Mouse (Mus musculus): ENCODE measurements around the gene Isx. TPM values are rescaled to one million over a fixed set of nuclear protein-coding genes. Genes with fewer than 3 reads are reported as not detected.

Gene Isx
- polyA plus RNA-seq, 1 experiment from 2014 or later: not detected

DNA sequence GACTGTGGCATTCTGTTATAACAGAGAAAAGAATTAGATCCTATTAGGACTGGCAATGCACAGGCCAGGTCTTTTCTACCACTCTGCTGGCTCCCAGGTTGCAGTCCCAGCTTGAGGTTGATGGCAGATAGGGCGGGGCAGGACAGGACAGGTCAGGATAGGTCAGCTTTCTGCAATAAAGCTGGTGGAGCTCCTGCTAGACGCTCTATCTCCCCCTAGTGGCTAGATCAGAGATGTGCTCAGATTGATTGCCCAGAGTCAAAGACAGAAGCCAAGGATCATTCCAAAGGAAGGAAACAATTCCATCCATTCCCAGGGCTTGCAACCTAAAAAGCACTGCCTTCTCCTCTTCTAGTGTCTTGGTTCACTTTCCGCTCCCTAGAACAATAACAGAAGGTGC, 57.8 kb downstream of the Isx start:
- H3K36me3 ChIP-seq (ENCODE audit: inconsistent target): no peaks in the 10 kb centered on the region
- H3K4me3 ChIP-seq (ENCODE audit: inconsistent target): no peak overlapping the region
- WGBS (ENCODE audit: missing documents): 30% methylated on average over 3 of the region's 3 CpGs
- H3K79me2 ChIP-seq (ENCODE audit: inconsistent target): no peaks in the 10 kb centered on the region
- no peak overlapping the region for H3K27ac ChIP-seq

DNA sequence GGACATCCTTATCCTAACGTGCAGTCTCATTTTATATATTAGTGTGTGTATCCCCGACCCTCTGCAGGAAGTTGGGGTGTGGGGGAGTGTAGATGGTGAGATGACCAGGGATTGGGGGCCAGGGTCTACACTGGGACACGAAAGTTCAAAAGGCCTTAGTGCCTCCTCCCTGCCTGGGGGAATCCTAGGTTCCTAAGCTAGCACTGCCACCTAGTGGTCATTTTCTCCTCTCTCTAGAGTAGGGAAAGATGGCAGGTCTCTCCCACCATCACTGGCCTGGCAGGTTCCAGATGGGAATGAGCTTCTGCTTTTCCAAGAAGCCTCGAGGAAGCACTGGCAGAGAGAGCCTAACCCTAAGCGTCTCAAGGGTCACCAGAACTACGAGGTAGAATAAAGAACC, 62.3 kb downstream of the Isx start:
- H3K36me3 ChIP-seq (ENCODE audit: inconsistent target): no peaks in the 10 kb centered on the region
- H3K79me2 ChIP-seq (ENCODE audit: inconsistent target): no peaks in the 10 kb centered on the region
- H3K4me3 ChIP-seq (ENCODE audit: inconsistent target): no peak overlapping the region
- 48% methylated on average over 6 of the region's 6 CpGs for WGBS (ENCODE audit: missing documents)
- H3K27ac ChIP-seq: no peak overlapping the region

DNA sequence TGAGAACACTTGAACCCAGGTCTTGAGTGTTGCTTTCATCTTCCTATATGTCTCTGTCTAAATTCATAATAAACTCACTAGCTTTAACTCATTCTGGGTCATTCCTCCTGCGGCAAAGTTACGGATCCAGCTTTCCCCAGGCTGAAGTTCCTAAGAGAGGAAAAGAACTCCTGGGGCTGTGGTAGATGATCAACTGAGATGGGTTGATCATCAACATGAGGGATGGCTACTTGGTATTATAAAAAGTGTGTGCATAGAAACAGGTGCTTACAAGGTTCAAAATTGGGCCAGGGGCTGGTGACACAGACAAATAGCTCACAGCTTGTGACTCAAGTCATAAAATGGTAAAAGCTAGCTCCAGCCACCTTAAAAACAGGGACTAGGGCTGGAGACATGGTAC, 63.7 kb downstream of the Isx start:
- H3K36me3 ChIP-seq (ENCODE audit: inconsistent target): no peaks in the 10 kb centered on the region
- H3K79me2 ChIP-seq (ENCODE audit: inconsistent target): no peaks in the 10 kb centered on the region
- H3K4me3 ChIP-seq (ENCODE audit: inconsistent target): no peak overlapping the region
- WGBS (ENCODE audit: missing documents): 90% methylated on average over 2 of the region's 2 CpGs
- no peak overlapping the region for H3K27ac ChIP-seq

DNA sequence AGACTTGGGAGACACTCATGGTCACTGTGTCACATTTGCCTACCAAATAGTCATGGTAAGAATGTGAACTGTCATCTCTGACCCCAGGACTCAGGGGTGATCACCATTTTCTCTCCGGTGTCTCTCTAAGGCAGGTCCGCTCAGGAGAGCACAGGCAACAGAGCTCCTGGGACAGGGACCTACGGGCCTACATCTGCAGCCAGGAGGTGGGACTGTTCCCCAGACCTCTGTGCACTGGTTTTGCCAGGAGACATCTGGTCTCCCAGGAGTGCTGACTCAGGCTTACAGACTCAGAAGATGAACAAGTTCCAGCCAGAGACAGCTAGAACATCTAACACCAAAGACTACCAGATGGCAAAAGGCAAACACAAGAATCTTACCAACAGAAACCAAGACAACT, 69.1 kb downstream of the Isx start:
- 97% methylated on average over 3 of the region's 3 CpGs for WGBS (ENCODE audit: missing documents)

More for the DNA sequence above, 69.1 kb downstream of the Isx start:
- no peak overlapping the region for H3K4me3 ChIP-seq (ENCODE audit: inconsistent target)
- no peak overlapping the region for H3K27ac ChIP-seq
- H3K36me3 ChIP-seq (ENCODE audit: inconsistent target): no peaks in the 10 kb centered on the region
- no peaks in the 10 kb centered on the region for H3K79me2 ChIP-seq (ENCODE audit: inconsistent target)

Other genes with a start within 250 kb of the Isx start
- 16.4 to 22.5 TPM (median 19.4 TPM) in 3 replicates for gene Hmgxb4, start 120.2 kb downstream of the Isx start, polyA plus RNA-seq (2018)
- gene Tom1, start 160.5 kb downstream of the Isx start, polyA plus RNA-seq (2018): 56.0 to 178 TPM (median 76.1 TPM) in 3 replicates
- 364 to 915 TPM (median 701 TPM) in 3 replicates for gene Hmox1, start 220.4 kb downstream of the Isx start, polyA plus RNA-seq (2018)
- gene Mcm5, start 236.4 kb downstream of the Isx start, polyA plus RNA-seq (2018): 3.7 to 96.0 TPM (median 25.7 TPM) in 3 replicates